Mouse (Mus musculus): ENCODE data around the gene Pnpla5. TPM values are rescaled to one million over a fixed set of nuclear protein-coding genes. Genes with fewer than 3 reads are reported as not detected.

Pnpla5 gene
- polyA plus RNA-seq, 1 experiment, result not detected

GRCm38 (mm10) chr15:84073058-84073457 lies 49.9 kb downstream of the Pnpla5 start:
- Histone ChIP-seq H3K4me3 (ENCODE audit: insufficient read depth, low read length) (no peak overlapping the region), H3K4me1 (ENCODE audit: control insufficient read depth, insufficient read depth, low read length) (no peaks in the 10 kb centered on the region), H3K27ac (ENCODE audit: insufficient read depth, low read depth, low read length) (no peak overlapping the region)
- no peak for TF ChIP-seq CTCF (IDR thresholded peaks at IDR 0.05; ENCODE audit: low read depth, low read length)
- no peak for TF ChIP-seq POLR2A (IDR thresholded peaks at IDR 0.05; ENCODE audit: borderline replicate concordance, low read depth, low read length)

- Histone ChIP-seq H3K4me1 (ENCODE audit: control insufficient read depth, insufficient read depth, low read length) (no peaks in the 10 kb centered on the region), H3K27ac (ENCODE audit: insufficient read depth, low read depth, low read length) (no peak overlapping the region), H3K4me3 (ENCODE audit: insufficient read depth, low read length) (no peak overlapping the region)
- TF ChIP-seq CTCF (IDR thresholded peaks at IDR 0.05; ENCODE audit: low read depth, low read length) (peak; percentile 25; the same call in 1 of the 2 replicates), POLR2A (IDR thresholded peaks at IDR 0.05; ENCODE audit: borderline replicate concordance, low read depth, low read length) (no peak)
These were observed 50.7 kb downstream of the Pnpla5 start for GRCm38 (mm10) chr15:84072226-84072625.

DNA sequence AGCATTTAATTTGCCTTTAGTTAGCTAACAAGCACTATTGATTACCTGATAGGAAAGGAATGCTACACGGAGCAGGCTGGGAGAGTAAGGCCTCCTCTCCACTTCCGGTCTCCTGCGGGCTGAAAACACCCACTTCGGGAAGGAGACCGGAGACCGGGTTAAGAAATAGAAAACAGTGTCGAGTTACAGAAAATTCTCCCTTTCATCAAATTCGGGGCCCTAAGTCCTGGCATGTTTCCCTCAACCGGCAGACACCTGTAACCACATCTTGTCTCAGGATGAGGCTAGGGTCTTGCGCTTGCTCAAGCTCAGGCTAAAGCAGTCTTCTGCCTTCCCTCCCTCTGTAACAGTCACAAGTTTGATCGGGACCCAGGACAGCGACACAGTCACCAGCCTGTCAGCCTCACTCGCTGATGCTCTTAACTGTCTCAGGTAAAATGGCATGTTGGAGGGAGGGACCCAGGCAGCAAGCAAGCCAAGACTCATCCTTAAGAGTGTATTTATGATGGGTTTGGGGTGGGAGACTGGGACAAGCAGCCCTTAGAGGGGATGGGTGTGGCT lies 52.8 kb downstream of the Pnpla5 start:
- TF ChIP-seq CTCF (IDR thresholded peaks at IDR 0.05; ENCODE audit: low read depth, low read length) (no peak), POLR2A (IDR thresholded peaks at IDR 0.05; ENCODE audit: borderline replicate concordance, low read depth, low read length) (no peak)
- no peak overlapping the region for H3K27ac ChIP-seq (ENCODE audit: insufficient read depth, low read depth, low read length)
- no peak overlapping the region for H3K4me3 ChIP-seq (ENCODE audit: insufficient read depth, low read length)
- H3K4me1 ChIP-seq (ENCODE audit: control insufficient read depth, insufficient read depth, low read length), result no peaks in the 10 kb centered on the region

GRCm38 (mm10) chr15:84069455-84070050 lies 53.4 kb downstream of the Pnpla5 start:
- no peak for TF ChIP-seq POLR2A (IDR thresholded peaks at IDR 0.05; ENCODE audit: borderline replicate concordance, low read depth, low read length)
- no peak for TF ChIP-seq CTCF (IDR thresholded peaks at IDR 0.05; ENCODE audit: low read depth, low read length)
- Histone ChIP-seq H3K27ac (ENCODE audit: insufficient read depth, low read depth, low read length) (no peak overlapping the region), H3K4me3 (ENCODE audit: insufficient read depth, low read length) (no peak overlapping the region), H3K4me1 (ENCODE audit: control insufficient read depth, insufficient read depth, low read length) (no peaks in the 10 kb centered on the region)

DNA sequence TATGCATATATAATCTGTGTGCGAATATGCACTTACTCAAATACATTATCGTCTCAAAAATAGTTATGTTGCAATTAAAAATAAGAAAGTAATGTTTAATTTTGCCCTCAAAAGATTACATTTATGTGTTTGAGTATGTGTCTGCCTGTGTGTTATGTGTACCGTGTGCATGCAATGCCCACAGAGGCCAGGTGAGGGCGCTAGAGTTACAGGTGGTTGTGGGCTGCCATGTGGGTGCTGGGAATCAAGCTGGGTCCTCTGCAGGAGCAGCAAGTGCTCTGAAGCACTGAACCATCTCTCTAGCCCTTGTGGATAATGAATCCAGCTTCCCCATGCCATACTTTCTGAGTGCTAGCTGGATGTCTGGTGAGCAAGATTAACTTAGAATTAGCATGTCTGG lies 57.3 kb downstream of the Pnpla5 start:
- Histone ChIP-seq H3K27ac (ENCODE audit: insufficient read depth, low read depth, low read length) (no peak overlapping the region), H3K4me3 (ENCODE audit: insufficient read depth, low read length) (no peak overlapping the region), H3K4me1 (ENCODE audit: control insufficient read depth, insufficient read depth, low read length) (no peaks in the 10 kb centered on the region)
- TF ChIP-seq POLR2A (IDR thresholded peaks at IDR 0.05; ENCODE audit: borderline replicate concordance, low read depth, low read length), result no peak
- peak; percentile 45; the same call in 1 of the 2 replicates for TF ChIP-seq CTCF (IDR thresholded peaks at IDR 0.05; ENCODE audit: low read depth, low read length)

DNA sequence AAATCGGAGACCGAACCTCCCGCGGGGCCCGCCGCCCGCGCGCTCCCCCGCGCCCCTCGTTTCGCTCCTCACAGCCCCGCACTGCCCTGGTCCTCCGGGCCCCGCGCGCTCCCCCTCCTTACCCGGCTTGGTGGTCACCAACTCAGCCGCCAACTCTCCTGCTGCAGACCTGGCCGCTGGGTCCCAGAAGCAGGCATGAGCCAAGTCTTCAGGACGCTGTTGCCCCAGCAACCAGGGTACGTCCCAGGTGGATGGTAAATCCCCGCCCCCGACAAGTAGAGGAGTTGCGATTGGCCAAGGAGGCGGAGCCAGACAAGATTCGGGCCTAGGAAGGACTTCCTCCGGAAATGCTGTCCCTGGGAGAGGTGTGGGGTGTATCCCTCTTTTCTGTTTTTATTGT lies 57.8 kb downstream of the Pnpla5 start, which contains the start of gene Efcab6:
Gene Efcab6 (minus strand): TSS at position 240 of the 400 bp plus-strand sequence.
- Histone ChIP-seq H3K27ac (ENCODE audit: insufficient read depth, low read depth, low read length) (no peak within 1 kb of the TSS), H3K4me3 (ENCODE audit: insufficient read depth, low read length) (no peak within 1 kb of the TSS), H3K4me1 (ENCODE audit: control insufficient read depth, insufficient read depth, low read length) (no peaks in the 10 kb centered on the region)
- TF ChIP-seq CTCF (IDR thresholded peaks at IDR 0.05; ENCODE audit: low read depth, low read length) (no peak), POLR2A (IDR thresholded peaks at IDR 0.05; ENCODE audit: borderline replicate concordance, low read depth, low read length) (no peak)

Other genes with a start within 250 kb of the Pnpla5 start
- gene Efcab6, start 57.8 kb downstream of the Pnpla5 start, polyA plus RNA-seq (2012; ENCODE audit: insufficient read depth, insufficient read length, missing spikeins), result not detected in 2 replicates
- not detected in 2 replicates for gene Sult4a1, start 17.4 kb downstream of the Pnpla5 start, polyA plus RNA-seq (2012; ENCODE audit: insufficient read depth, insufficient read length, missing spikeins)
- not detected in 2 replicates for gene Pnpla3, start 44.7 kb upstream of the Pnpla5 start, polyA plus RNA-seq (2012; ENCODE audit: insufficient read depth, insufficient read length, missing spikeins)
- 48.7 and 50.9 TPM in 2 replicates for gene Samm50, start 69.1 kb upstream of the Pnpla5 start, polyA plus RNA-seq (2012; ENCODE audit: insufficient read depth, insufficient read length, missing spikeins)
- gene Parvb, start 108.9 kb upstream of the Pnpla5 start, polyA plus RNA-seq (2012; ENCODE audit: insufficient read depth, insufficient read length, missing spikeins), result 34.4 and 35.7 TPM in 2 replicates
- gene Parvg, start 200.9 kb upstream of the Pnpla5 start, polyA plus RNA-seq (2012; ENCODE audit: insufficient read depth, insufficient read length, missing spikeins), result 2.0 and 3.3 TPM in 2 replicates

Data from bone marrow macrophage, adult 2 months (primary cell).